Mouse (Mus musculus) liver, embryonic 11.5 days (tissue): Measurements from ENCODE around the gene Krt79. TPM values are rescaled to one million over a fixed set of nuclear protein-coding genes. Genes with fewer than 3 reads are reported as not detected.

Source experiments
- microRNA-seq: library from miRNA; unstranded; fragments of <30 nt; microRNA quantifications from one replicate; pipeline ENCODE4, GENCODE M21; 2017; ENCODE audit warnings: borderline number of aligned reads
- polyA plus RNA-seq: library from polyadenylated mRNA; unstranded; fragments of >200 nt; fragmentation: Nextera tagmentation; extraction: Ambion mirVana; gene quantifications from 2 replicates; pipeline ENCODE4 v1.2.1, GENCODE M21; 2014

The Krt79 gene
- polyA plus RNA-seq, 1 experiment from 2014 or later, result not detected

Small RNAs within 50 kb of the gene (microRNA-seq; reads per million reads assigned to microRNA genes)
- not detected for gene Gm44356

Other genes starting within 250 kb of the Krt79 start
- gene Krt6a, start 246.0 kb downstream of the Krt79 start, polyA plus RNA-seq, result not detected in 2 replicates
- 0.48 and 0.63 TPM in 2 replicates for gene Krt5, start 227.4 kb downstream of the Krt79 start, polyA plus RNA-seq
- not detected in 2 replicates for gene Krt71, start 197.2 kb downstream of the Krt79 start, polyA plus RNA-seq
- gene Krt72, start 153.9 kb downstream of the Krt79 start, polyA plus RNA-seq, result not detected in 2 replicates
- not detected in 2 replicates for gene Krt73, start 138.0 kb downstream of the Krt79 start, polyA plus RNA-seq
- gene Krt2, start 122.2 kb downstream of the Krt79 start, polyA plus RNA-seq, result not detected in 2 replicates
- 0.43 and 0.48 TPM in 2 replicates for gene Krt1, start 89.5 kb downstream of the Krt79 start, polyA plus RNA-seq
- gene Krt77, start 70.6 kb downstream of the Krt79 start, polyA plus RNA-seq, result not detected in 2 replicates
- not detected in 2 replicates for gene Krt76, start 47.4 kb downstream of the Krt79 start, polyA plus RNA-seq
- not detected in 2 replicates for gene Krt4, start 15.6 kb downstream of the Krt79 start, polyA plus RNA-seq
- not detected in 2 replicates for gene Krt78, start 14.0 kb upstream of the Krt79 start, polyA plus RNA-seq
- 103 TPM in 2 replicates for gene Krt8, start 64.2 kb upstream of the Krt79 start, polyA plus RNA-seq
- gene Krt18, start 87.9 kb upstream of the Krt79 start, polyA plus RNA-seq, result 110 and 113 TPM in 2 replicates
- gene Eif4b, start 133.4 kb upstream of the Krt79 start, polyA plus RNA-seq, result 154 and 162 TPM in 2 replicates
- gene Tns2, start 160.1 kb upstream of the Krt79 start, polyA plus RNA-seq, result 13.2 and 17.8 TPM in 2 replicates
- 15.1 and 18.7 TPM in 2 replicates for gene Spryd3, start 195.9 kb upstream of the Krt79 start, polyA plus RNA-seq
- gene Igfbp6, start 204.0 kb upstream of the Krt79 start, polyA plus RNA-seq, result 0.77 and 1.1 TPM in 2 replicates
- gene Soat2, start 210.2 kb upstream of the Krt79 start, polyA plus RNA-seq, result 31.4 and 36.2 TPM in 2 replicates